Mouse (Mus musculus) frontal cortex, adult 2 months (tissue): ENCODE measurements at regions not wholly inside any gene's neighbourhood (a gene's known extent, or its start where the extent isn't known, plus 50 kb on each side); places are given as distances from the start of the nearest gene placed in this dataset.

Experiments used
- DNase-seq, 2 experiments: peaks; one replicate each; pipeline ENCODE4 v3.0.0; 2022; ENCODE audit warnings: low spot score in 1 of 2; ENCODE audit errors: extremely low spot score in 1 of 2

GRCm38 (mm10) chr12:12446281-12446680 lies 184.3 kb downstream of the Fam49a start:
- no peak for DNase-seq

- DNase-seq: no peak
Observed at GRCm38 (mm10) chr12:12442872-12443271, 180.9 kb downstream of the Fam49a start.

GRCm38 (mm10) chr12:12436379-12436778 lies 174.4 kb downstream of the Fam49a start:
- DNase-seq: no peak

- DNase-seq: no peak
Observed at GRCm38 (mm10) chr12:12432597-12432996, 170.7 kb downstream of the Fam49a start.
